ENCODE assay signal across 8 mouse cellular contexts in genomic region chr11:52343162-52343561, GRCm38 (mm10). TPM values are rescaled to one million over a fixed set of nuclear protein-coding genes. Genes with fewer than 3 reads are reported as not detected.
DNase-seq lines count a peak whose midpoint lies in the region; ATAC-seq and TF ChIP-seq lines count a peak whose summit lies in the region.

No protein-coding gene starts in this region.

- peak; percentile 89 for TF ChIP-seq CTCF in lung, embryonic 14.5 days (IDR thresholded peaks at IDR 0.05; ENCODE audit: low read depth)

- no peaks in the 10 kb centered on the region for H3K36me3 ChIP-seq in ES-E14 (ENCODE audit: control insufficient read depth, insufficient read depth, low read length, poor library complexity, severe bottlenecking)
- no peaks in the 10 kb centered on the region for H3K36me3 ChIP-seq in lung, embryonic 14.5 days (ENCODE audit: insufficient read depth)

- no peaks in the 10 kb centered on the region for H3K9me3 ChIP-seq in ES-E14 (ENCODE audit: control insufficient read depth, insufficient read depth, low read depth, low read length)
- H3K9me3 ChIP-seq in lung, embryonic 14.5 days (ENCODE audit: low read depth, low read length) = no peaks in the 10 kb centered on the region

- no peaks in the 10 kb centered on the region for H3K27me3 ChIP-seq in lung, embryonic 14.5 days (ENCODE audit: insufficient read depth, low read length)

- ATAC-seq in lung, embryonic 14.5 days (ENCODE audit: insufficient read depth) = 0 out of 2 replicates have a peak, but pooled peaks have one; percentile 12

- no peak overlapping the region for H3K27ac ChIP-seq in ES-E14 (ENCODE audit: insufficient read depth, low read depth, low read length, poor library complexity, severe bottlenecking)
- no peak overlapping the region for H3K27ac ChIP-seq in lung, embryonic 14.5 days (ENCODE audit: low read depth)

- no peak overlapping the region for H3K4me2 ChIP-seq in lung, embryonic 14.5 days

- H3K9ac ChIP-seq in ES-E14 (ENCODE audit: insufficient read depth, low read depth, low read length, poor library complexity, severe bottlenecking) = no peak overlapping the region
- no peak overlapping the region for H3K9ac ChIP-seq in lung, embryonic 14.5 days

- in situ Hi-C loops in ES-E14 (cut with MboI; ENCODE audit: low sequenced_read_pairs in 2 of 2, unreplicated experiment in 2 of 2) = loop anchor here (10.0 kb wide), 3 partner anchors 88 to 208 kb away; no protein-coding TSS in a partner anchor

- H3K4me1 ChIP-seq in ES-E14 (ENCODE audit: control insufficient read depth in 2 of 2, insufficient read depth in 2 of 2, low read length in 2 of 2, poor library complexity in 1 of 2) = peaks cover 9 to 37% of the 10 kb centered on the region in 2 experiments; a peak in 3 of 4 replicates
- H3K4me1 ChIP-seq in lung, embryonic 14.5 days (ENCODE audit: insufficient read depth) = no peaks in the 10 kb centered on the region

- 4% methylated on average over 6 of the region's 6 CpGs for WGBS in lung, embryonic 14.5 days

- DNase-seq in 3T3-L1 (ENCODE audit: low read depth, low spot score) (peak; percentile 90), ES-E14 (ENCODE audit: low read depth, low spot score) (peak; percentile 93)
- DNase-seq in cerebellum, adult 11 months = peak; percentile 74
- peak; percentile 75 to 81 for DNase-seq in frontal cortex, postnatal 36 days (ENCODE audit: low spot score in 2 of 2)
- DNase-seq in kidney, postnatal 25 days = peak; percentile 75 to 82
- peak; percentile 95 for DNase-seq in lung, embryonic 14.5 days
- DNase-seq in right cerebral cortex, postnatal 14 days = peak; percentile 81
- DNase-seq in yolk sac, embryonic 10.5 days (ENCODE audit: low spot score) = peak; percentile 72

- H3K4me3 ChIP-seq in ES-E14 (ENCODE audit: insufficient read depth in 1 of 2, low read depth in 1 of 2, low read length in 2 of 2, poor library complexity in 1 of 2, severe bottlenecking in 1 of 2) = no peak overlapping the region
- H3K4me3 ChIP-seq in lung, embryonic 14.5 days (ENCODE audit: low read depth, low read length) = no peak overlapping the region

TF ChIP-seq in ES-E14, 5 proteins besides CTCF, POLR2A, EP300 and RAD21:
- peak; percentile 40; the same call in 1 of the 2 replicates for TF ChIP-seq MAFK (IDR thresholded peaks at IDR 0.05; ENCODE audit: insufficient read depth, low read depth, low read length)
- no peak for TF ChIP-seq HCFC1 (IDR thresholded peaks at IDR 0.05; ENCODE audit: borderline replicate concordance, insufficient read depth, low read length)
- peak; percentile 87 for TF ChIP-seq ZC3H11A (IDR thresholded peaks at IDR 0.05; ENCODE audit: borderline replicate concordance, low read depth, low read length)

RNA-seq across cellular contexts. Expression of gene Vdac1, which starts 17.5 kb away (rescaled TPM):
- total RNA-seq in ES-E14 (2012; rRNA removed) = 238 and 268 TPM in 2 replicates
- polyA plus RNA-seq in lung, embryonic 14.5 days (2014; fragmentation: Nextera tagmentation; extraction: Ambion mirVana) = 219 TPM in 2 replicates

RNA-seq across cellular contexts. Expression of gene 9530068E07Rik, which starts 53.1 kb away (rescaled TPM):
- 54.7 and 55.0 TPM in 2 replicates for total RNA-seq in ES-E14 (2012; rRNA removed)
- 235 and 242 TPM in 2 replicates for polyA plus RNA-seq in lung, embryonic 14.5 days (2014; fragmentation: Nextera tagmentation; extraction: Ambion mirVana)
